Mouse (Mus musculus) right cerebral cortex, postnatal 4 days (tissue): ENCODE data around the gene Dlgap5.

ENCODE experiments used
- DNase-seq: peaks from one replicate; pipeline ENCODE4 v3.0.0-alpha.2; 2022

The Dlgap5 gene

GRCm38 (mm10) chr14:47395007-47395406 is 23.2 kb downstream of the Dlgap5 start:
- DNase-seq: no peak

GRCm38 (mm10) chr14:47393354-47394094 is 24.7 kb downstream of the Dlgap5 start:
- DNase-seq: no peak

DNA sequence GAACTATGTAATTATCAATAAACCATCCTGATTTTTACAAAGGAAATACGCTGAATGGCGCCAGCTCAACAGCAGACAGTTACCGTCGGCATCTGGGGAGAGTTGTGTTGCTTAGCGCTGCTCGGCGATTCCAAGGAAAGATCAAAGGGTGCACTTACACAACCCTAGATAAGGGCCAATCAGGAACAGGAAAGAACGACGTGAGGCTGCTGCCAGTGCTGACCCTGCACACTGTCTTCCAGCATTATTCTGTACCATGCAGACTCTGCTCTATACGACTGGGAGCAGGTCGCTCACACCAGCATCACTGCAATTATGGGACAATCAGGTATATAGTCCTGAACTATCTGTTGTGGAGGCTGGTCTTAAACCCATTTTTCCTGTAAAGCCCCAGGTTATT is 32.1 kb downstream of the Dlgap5 start:
- DNase-seq: no peak

DNA sequence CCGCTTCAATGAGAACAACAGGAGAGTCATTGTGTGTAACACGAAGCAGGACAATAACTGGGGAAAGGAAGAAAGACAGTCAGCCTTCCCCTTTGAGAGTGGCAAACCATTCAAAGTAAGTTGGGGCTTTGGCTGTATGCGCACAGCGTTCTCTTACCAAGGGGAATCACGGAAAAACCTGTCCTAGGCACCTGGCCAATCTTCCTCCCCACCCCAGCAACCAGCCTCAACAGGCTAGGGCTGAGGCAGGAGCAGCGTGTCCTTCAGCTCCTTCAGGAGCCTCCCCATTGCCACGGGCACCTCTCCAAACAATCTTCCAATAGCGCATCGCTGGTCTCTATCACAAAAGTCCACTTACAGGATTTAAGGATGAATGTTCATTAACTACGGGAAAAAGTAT is 33.6 kb downstream of the Dlgap5 start:
- no peak for DNase-seq

DNA sequence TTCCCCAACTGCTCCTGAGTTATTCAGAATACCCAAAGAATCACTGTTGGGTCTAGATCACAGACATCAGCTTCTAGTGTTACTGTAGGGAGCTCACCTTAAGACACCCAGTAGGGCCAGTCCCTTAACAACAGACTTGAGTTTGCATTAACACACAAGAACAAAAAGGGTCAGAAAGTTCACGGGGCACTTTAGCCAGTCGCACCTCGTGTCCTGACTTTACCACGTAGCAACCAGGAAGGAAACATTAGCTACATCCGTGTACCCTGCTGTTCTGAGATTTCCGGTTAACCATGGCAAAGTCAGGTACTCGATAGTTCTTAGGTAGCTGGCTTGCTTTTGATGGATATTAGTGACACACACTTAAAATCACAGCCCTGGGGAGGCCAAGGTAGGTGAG is 34.3 kb downstream of the Dlgap5 start:
- DNase-seq: no peak

- no peak for DNase-seq
Observed at GRCm38 (mm10) chr14:47378336-47378735, 39.9 kb downstream of the Dlgap5 start.

- DNase-seq: no peak
Observed at GRCm38 (mm10) chr14:47376526-47376925, 41.7 kb downstream of the Dlgap5 start.

- peak; percentile 40 for DNase-seq
Observed at GRCm38 (mm10) chr14:47373728-47374678, 44.2 kb downstream of the Dlgap5 start.

- no peak for DNase-seq
Observed at GRCm38 (mm10) chr14:47371689-47372088, 46.5 kb downstream of the Dlgap5 start.

GRCm38 (mm10) chr14:47370790-47371189 is 47.4 kb downstream of the Dlgap5 start:
- DNase-seq: no peak

- no peak for DNase-seq
Observed at GRCm38 (mm10) chr14:47369741-47370140, 48.5 kb downstream of the Dlgap5 start.

DNA sequence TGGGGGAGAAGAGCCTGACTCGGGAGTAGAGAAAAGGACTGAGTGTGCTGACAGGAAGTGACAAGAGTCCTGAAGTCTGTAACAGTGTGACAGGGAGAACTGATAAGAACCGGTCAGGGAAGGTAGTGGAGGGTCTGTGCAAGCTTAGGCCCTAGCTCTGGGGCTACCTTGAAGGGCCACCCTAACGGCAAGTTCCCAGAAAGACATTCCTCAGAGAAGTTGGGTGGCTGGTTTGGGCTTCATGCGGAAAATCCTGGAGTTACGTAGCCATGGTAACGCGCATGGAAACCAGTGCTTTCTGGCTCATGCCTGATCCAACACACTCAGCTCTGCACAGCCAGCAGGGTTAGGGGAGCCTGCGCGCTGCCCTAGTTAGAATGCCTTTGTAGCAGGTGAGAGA is 50.7 kb downstream of the Dlgap5 start, which contains the start of gene Lgals3:
Gene Lgals3 (plus strand): TSS at position 291 of the 400 bp plus-strand sequence.
- DNase-seq: peak; percentile 44

DNA sequence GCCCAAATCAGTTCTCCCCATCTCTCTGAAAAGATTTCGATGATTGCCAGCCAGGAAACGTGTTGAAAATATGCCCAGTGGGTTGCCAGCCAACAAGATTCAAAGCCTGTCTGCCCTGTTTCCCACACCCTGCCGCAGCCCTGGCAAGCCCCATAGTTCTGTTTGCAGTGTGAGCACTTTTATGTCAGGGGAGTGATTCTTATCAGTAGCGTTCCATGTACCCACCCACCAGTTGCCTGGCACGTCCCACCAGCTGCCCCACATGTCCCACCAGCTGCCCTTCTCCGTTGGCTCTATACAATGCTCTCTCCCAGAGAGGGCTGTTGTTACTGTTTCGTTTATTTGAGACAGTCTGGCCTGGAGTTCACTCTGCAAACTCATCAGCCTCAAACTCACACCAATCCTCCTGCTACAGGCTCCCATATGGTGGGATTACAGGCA is 51.3 kb downstream of the Dlgap5 start:
- DNase-seq: peak; percentile 68

- DNase-seq: peak; percentile 16
Observed at GRCm38 (mm10) chr14:47364742-47365449, 53.3 kb downstream of the Dlgap5 start.

- DNase-seq: no peak
Observed at GRCm38 (mm10) chr14:47361899-47362298, 56.3 kb downstream of the Dlgap5 start.

DNA sequence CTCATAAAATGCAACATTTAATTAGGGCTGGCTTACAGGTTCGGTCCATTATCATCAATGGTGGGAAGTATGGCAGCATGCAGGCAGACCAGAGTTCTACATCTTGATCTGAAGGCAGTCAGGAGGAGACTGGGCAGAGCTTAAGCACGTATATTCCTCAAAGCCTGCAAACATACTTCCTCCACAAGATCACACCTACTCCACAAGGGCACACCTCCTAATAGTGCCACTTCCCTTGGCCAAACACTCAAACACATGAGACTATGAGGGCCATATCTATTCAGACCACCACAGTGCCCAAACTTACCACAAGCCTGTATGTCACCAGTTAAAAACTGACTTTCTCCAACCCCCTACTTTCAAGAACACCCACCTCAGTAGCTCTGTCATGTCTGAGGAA is 56.8 kb downstream of the Dlgap5 start:
- no peak for DNase-seq

GRCm38 (mm10) chr14:47359610-47360009 is 58.6 kb downstream of the Dlgap5 start:
- no peak for DNase-seq

- no peak for DNase-seq
Observed at GRCm38 (mm10) chr14:47356622-47357021, 61.6 kb downstream of the Dlgap5 start.

DNA sequence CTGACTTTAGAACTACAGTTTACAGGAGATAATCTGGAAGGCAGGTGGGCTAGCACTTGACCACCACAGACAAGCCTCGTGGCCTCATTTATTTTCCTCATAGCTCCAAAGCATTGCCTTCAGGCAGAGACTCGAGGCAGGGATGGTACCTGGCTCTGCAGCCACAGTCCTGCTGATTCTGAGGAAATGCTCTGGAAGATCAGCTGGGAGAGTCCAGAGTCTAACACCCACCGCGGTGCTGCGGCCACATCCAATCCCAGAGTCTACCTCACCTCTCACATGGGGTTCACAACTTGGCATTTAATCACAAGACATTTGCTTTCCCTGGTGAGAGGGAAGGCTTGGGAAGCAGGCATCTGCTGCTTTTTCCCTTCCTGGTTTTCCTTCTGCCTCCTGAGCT is 63.3 kb downstream of the Dlgap5 start:
- no peak for DNase-seq

DNA sequence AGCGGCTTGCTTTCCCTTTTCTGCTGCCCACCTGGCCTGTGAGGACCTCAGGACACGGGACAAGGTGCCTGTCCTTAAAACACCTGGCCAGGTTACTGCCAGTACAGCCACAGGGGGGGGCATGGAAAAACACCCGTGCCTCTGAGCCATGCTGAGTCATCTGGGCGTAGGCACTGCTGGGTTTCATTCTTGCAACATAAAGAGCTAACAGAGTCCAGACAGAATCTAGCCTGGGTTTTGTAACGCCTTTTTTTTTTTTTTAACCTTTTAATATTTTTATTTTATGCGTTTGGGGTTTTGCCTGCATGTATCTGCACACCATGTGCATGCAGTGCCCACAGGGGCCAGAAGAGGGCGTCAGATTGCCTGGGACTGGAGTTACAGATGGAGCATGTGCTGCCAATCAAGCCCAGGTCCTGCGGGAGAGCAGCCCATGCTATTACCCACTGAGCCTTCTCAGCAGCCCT is 64.1 kb downstream of the Dlgap5 start:
- DNase-seq: no peak

DNA sequence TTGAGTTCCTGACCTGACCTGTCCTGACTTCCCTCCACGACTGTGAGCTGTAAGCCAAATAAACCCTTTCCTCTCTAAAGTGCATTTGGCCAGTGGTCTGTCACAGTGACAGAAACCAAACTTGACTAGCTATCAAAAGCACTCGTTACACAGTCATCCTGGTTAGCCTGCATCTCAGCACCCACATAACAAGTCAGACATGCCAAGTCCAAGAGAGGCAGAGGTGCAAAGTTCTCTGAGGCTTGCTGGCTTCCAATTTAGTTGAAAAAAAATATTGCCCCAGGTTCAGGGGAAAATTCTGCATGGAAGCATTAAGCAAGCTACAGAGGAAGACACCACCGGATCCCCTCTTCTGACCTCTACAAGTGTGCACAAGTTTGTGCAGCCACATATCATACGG is 65.0 kb downstream of the Dlgap5 start:
- DNase-seq: no peak

GRCm38 (mm10) chr14:47352272-47352671 is 65.9 kb downstream of the Dlgap5 start:
- no peak for DNase-seq

DNA sequence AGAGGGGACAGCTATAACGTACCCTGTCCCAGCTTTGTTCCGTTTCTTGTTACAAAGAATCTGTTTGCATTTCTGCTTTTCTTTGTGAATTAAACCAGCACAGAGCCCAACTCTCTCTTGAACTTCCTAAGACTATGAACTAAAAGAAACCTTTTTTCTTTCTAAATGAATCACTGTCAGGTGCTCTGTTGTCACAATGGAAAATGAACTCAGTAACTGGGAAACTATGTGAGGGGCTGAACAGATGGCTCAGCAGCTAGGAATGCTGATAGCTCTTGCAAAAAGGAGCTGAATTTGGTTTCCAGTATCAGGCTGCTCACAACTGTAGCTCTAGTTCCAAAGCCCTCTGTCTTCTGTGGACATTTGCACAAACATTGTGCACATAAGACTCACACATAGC is 67.2 kb downstream of the Dlgap5 start:
- DNase-seq: no peak
